Mouse (Mus musculus) liver, postnatal 0 days (tissue): ENCODE results near the gene Cmas. TPM values are rescaled to one million over a fixed set of nuclear protein-coding genes. Genes with fewer than 3 reads are reported as not detected.

Experiments
- ATAC-seq: fragments of 200-750 bp; cut with Nextera tagmentation; 2 replicates; pipeline ENCODE4 v1.8.0; 2017; ENCODE audit warnings: mild to moderate bottlenecking, moderate library complexity
- DNase-seq: peaks from one replicate; pipeline ENCODE4 v3.0.0-alpha.2; 2016
- H3K27ac ChIP-seq: fragments of 300-500 bp; sonication (generic); 2 replicates; pipeline ENCODE4 v1.5.1; 2014; ENCODE audit warnings: antibody characterized with exemption, moderate library complexity, mild to moderate bottlenecking, low read depth
- H3K27me3 ChIP-seq: fragments of 300-500 bp; sonication (generic); 2 replicates; pipeline ENCODE4 v1.6.1; 2014; ENCODE audit warnings: low read length, control low read depth, mixed read lengths; ENCODE audit not compliant: insufficient read depth
- H3K36me3 ChIP-seq: fragments of 300-500 bp; sonication (generic); replicated peaks from 2 replicates; pipeline ENCODE4 v1.6.1; 2014; ENCODE audit warnings: mild to moderate bottlenecking, control low read depth, low read length, moderate library complexity, mixed read lengths; ENCODE audit not compliant: insufficient read depth
- H3K4me1 ChIP-seq: fragments of 300-500 bp; sonication (generic); 2 replicates; pipeline ENCODE4 v1.6.1; 2014; ENCODE audit warnings: antibody characterized with exemption, mild to moderate bottlenecking, control low read depth; ENCODE audit not compliant: insufficient read depth
- H3K4me2 ChIP-seq: fragments of 300-500 bp; sonication (generic); 2 replicates; pipeline ENCODE4 v1.6.1; 2014; ENCODE audit warnings: low read depth, mild to moderate bottlenecking, low read length, moderate library complexity, mixed read lengths
- H3K4me3 ChIP-seq: fragments of 300-500 bp; sonication (generic); 2 replicates; pipeline ENCODE4 v1.5.1; 2014; ENCODE audit warnings: low read depth, low read length
- H3K9ac ChIP-seq: fragments of 300-500 bp; sonication (generic); replicated peaks from 2 replicates; pipeline ENCODE4 v1.6.1; 2014; ENCODE audit warnings: mild to moderate bottlenecking, moderate library complexity
- H3K9me3 ChIP-seq: fragments of 300-500 bp; sonication (generic); 2 replicates; pipeline ENCODE4 v1.6.1; 2016; ENCODE audit warnings: mild to moderate bottlenecking, control low read depth, low read length, mixed read lengths
- CTCF ChIP-seq: sonication (generic); IDR thresholded peaks from 2 replicates; pipeline ENCODE4 v1.5.1; 2016; ENCODE audit warnings: antibody characterized with exemption, low read depth
- EP300 ChIP-seq: IDR thresholded peaks from 2 replicates; pipeline ENCODE4 v1.6.1; 2016; ENCODE audit warnings: antibody characterized with exemption, low read depth, mild to moderate bottlenecking
- WGBS: fragments of 180-500 bp; shearing (Covaris S2); extraction: QIAGEN DNeasy Blood & Tissue Kit; methylation state at CpG from one replicate; pipeline ENCODE4 v1.1.7; 2014; ENCODE audit not compliant: insufficient replicate concordance; 5-methylcytosine and 5-hydroxymethylcytosine counted together
- polyA plus RNA-seq: library from polyadenylated mRNA; unstranded; fragments of >200 nt; fragmentation: Nextera tagmentation; extraction: Ambion mirVana; gene quantifications from 2 replicates; pipeline ENCODE4 v1.2.1, GENCODE M21; 2015

Cmas gene
- polyA plus RNA-seq, 1 experiment from 2014 or later = 107 TPM

GRCm38 (mm10) chr6:142735302-142736005 lies 21.0 kb upstream of the Cmas start:
- no peak for ATAC-seq
- Histone ChIP-seq H3K9ac (no peak overlapping the region), H3K4me2 (no peak overlapping the region), H3K27me3 (no peaks in the 10 kb centered on the region), H3K36me3 (no peaks in the 10 kb centered on the region), H3K27ac (no peak overlapping the region), H3K9me3 (no peaks in the 10 kb centered on the region), H3K4me3 (no peak overlapping the region), H3K4me1 (peaks cover 3% of the 10 kb centered on the region)
- peak; percentile 78 for TF ChIP-seq CTCF
- no peak for TF ChIP-seq EP300
- WGBS = 43% methylated on average over 8 of the region's 8 CpGs
- DNase-seq = no peak

DNA sequence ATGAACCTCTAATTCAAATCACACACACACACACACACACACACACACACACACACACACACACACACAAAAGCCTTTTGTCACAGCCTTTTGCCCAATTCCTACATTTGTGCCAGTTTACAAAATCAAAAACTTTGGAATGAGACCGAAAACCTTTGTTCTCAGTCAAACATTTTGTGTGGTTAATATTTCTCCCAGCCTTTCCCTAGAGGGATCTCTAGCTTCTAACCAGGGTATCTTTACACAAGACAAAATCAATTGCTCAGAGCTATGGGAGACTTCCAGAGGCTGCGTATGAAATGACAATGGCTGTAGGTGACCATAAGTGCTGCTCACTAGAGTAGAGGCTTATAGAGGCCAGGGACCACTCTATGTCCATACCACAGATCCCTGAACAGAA lies 18.3 kb upstream of the Cmas start:
- H3K4me1 ChIP-seq = peaks cover 3% of the 10 kb centered on the region
- no peaks in the 10 kb centered on the region for H3K9me3 ChIP-seq
- peak overlapping the region; percentile 74 for H3K27ac ChIP-seq
- H3K4me3 ChIP-seq = no peak overlapping the region
- 73% methylated on average over 2 of the region's 2 CpGs for WGBS
- no peak overlapping the region for H3K9ac ChIP-seq
- ATAC-seq (peak; percentile 85), DNase-seq (no peak)
- no peaks in the 10 kb centered on the region for H3K27me3 ChIP-seq
- no peak for TF ChIP-seq EP300
- TF ChIP-seq CTCF = no peak
- peak overlapping the region; percentile 29; the same call in 1 of the 2 replicates for H3K4me2 ChIP-seq
- no peaks in the 10 kb centered on the region for H3K36me3 ChIP-seq

GRCm38 (mm10) chr6:142738637-142739036 lies 17.8 kb upstream of the Cmas start:
- ATAC-seq = peak; percentile 67
- Histone ChIP-seq H3K4me2 (peak overlapping the region; percentile 29; the same call in 1 of the 2 replicates), H3K4me3 (no peak overlapping the region), H3K9me3 (no peaks in the 10 kb centered on the region), H3K4me1 (peaks cover 3% of the 10 kb centered on the region), H3K27ac (peak overlapping the region; percentile 74), H3K36me3 (no peaks in the 10 kb centered on the region), H3K27me3 (no peaks in the 10 kb centered on the region), H3K9ac (no peak overlapping the region)
- WGBS = 60% methylated on average over 6 of the region's 6 CpGs
- DNase-seq = no peak
- no peak for TF ChIP-seq EP300
- no peak for TF ChIP-seq CTCF

DNA sequence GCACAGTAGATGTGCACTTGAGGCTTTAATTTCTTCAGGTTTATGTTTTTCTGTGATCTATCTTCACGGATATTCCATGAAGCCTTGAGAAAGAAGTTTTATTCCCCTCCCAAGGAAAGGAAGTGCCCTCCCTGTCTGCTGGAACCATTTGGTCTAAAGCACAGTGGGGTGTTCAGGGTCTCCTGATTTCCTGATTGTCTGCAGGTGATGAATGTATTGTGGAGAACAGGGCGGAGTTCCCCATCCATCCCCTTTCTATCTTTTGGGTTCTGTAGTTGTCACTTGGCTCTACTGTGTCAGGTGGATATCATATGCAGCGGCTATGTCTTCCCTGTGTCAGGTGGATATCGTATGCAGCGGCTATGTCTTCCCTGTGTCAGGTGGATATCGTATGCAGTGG lies 14.7 kb upstream of the Cmas start:
- H3K9me3 ChIP-seq = no peaks in the 10 kb centered on the region
- DNase-seq (no peak), ATAC-seq (no peak)
- 80% methylated on average over 6 of the region's 6 CpGs for WGBS
- no peak overlapping the region for H3K4me3 ChIP-seq
- TF ChIP-seq CTCF = no peak
- no peak for TF ChIP-seq EP300
- H3K9ac ChIP-seq = no peak overlapping the region
- no peak overlapping the region for H3K27ac ChIP-seq
- peaks cover 3% of the 10 kb centered on the region for H3K4me1 ChIP-seq
- no peaks in the 10 kb centered on the region for H3K36me3 ChIP-seq
- H3K27me3 ChIP-seq = no peaks in the 10 kb centered on the region
- no peak overlapping the region for H3K4me2 ChIP-seq

DNA sequence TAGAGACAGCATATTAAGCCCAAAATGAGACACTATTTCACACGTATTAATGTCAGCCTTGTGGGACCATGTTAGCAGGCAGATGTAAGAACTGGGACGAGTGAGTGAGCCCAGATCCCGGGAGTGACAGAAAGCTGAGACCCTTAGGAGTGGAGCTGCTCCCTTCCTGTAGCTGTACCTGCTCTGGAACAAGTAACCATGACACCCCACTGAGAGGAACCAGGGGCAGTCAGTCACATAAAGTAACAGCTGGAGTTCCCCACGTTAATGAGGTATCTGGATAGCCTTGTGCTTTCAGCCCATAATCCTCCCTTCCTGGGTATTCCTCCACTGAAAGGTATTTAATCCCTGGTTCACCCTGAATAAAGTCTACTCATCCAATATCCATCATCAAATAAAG lies 13.3 kb upstream of the Cmas start:
- Histone ChIP-seq H3K9ac (no peak overlapping the region), H3K27ac (no peak overlapping the region), H3K4me2 (no peak overlapping the region), H3K36me3 (no peaks in the 10 kb centered on the region), H3K4me3 (no peak overlapping the region), H3K27me3 (no peaks in the 10 kb centered on the region), H3K9me3 (no peaks in the 10 kb centered on the region), H3K4me1 (peaks cover 3% of the 10 kb centered on the region)
- TF ChIP-seq EP300 (no peak), CTCF (no peak)
- 70% methylated on average over 4 of the region's 4 CpGs for WGBS
- ATAC-seq = no peak
- DNase-seq = no peak

GRCm38 (mm10) chr6:142745484-142745883 lies 11.0 kb upstream of the Cmas start:
- Histone ChIP-seq H3K4me2 (no peak overlapping the region), H3K4me1 (peaks cover 5% of the 10 kb centered on the region), H3K27ac (no peak overlapping the region), H3K4me3 (no peak overlapping the region), H3K9me3 (no peaks in the 10 kb centered on the region), H3K36me3 (no peaks in the 10 kb centered on the region), H3K27me3 (no peaks in the 10 kb centered on the region), H3K9ac (no peak overlapping the region)
- no peak for TF ChIP-seq CTCF
- TF ChIP-seq EP300 = no peak
- DNase-seq (no peak), ATAC-seq (no peak)
- WGBS = 90% methylated on average over 5 of the region's 5 CpGs

GRCm38 (mm10) chr6:142746765-142747164 lies 9.7 kb upstream of the Cmas start:
- peak; percentile 43 for ATAC-seq
- Histone ChIP-seq H3K27ac (peak overlapping the region; percentile 70), H3K27me3 (no peaks in the 10 kb centered on the region), H3K4me3 (no peak overlapping the region), H3K4me2 (peak overlapping the region; percentile 19), H3K9ac (no peak overlapping the region), H3K36me3 (no peaks in the 10 kb centered on the region), H3K9me3 (no peaks in the 10 kb centered on the region), H3K4me1 (peaks cover 5% of the 10 kb centered on the region)
- no peak for TF ChIP-seq CTCF
- TF ChIP-seq EP300 = no peak
- 29% methylated on average over 7 of the region's 7 CpGs for WGBS
- no peak for DNase-seq
